Mouse (Mus musculus) cerebellum, adult 2 months (tissue): ENCODE results near the gene Plpp3. TPM values are rescaled to one million over a fixed set of nuclear protein-coding genes. Genes with fewer than 3 reads are reported as not detected.

ENCODE experiments used
- DNase-seq, 2 experiments: peaks; one replicate each; pipeline ENCODE4 v3.0.0; 2021
- H3K27ac ChIP-seq: fragments of 200-500 bp; 2 replicates; pipeline ENCODE4 v1.5.1; 2012; ENCODE audit warnings: low read length, control low read depth, inconsistent platforms; ENCODE audit not compliant: insufficient read depth
- H3K27me3 ChIP-seq: fragments of 200-500 bp; 2 replicates; pipeline ENCODE4 v1.6.1; 2012; ENCODE audit warnings: inconsistent platforms, mild to moderate bottlenecking, low read length, moderate library complexity; ENCODE audit not compliant: control insufficient read depth, insufficient read depth
- H3K4me1 ChIP-seq: fragments of 200-500 bp; 2 replicates; pipeline ENCODE4 v1.6.1; 2011; ENCODE audit warnings: low read length; ENCODE audit not compliant: control insufficient read depth, insufficient read depth
- H3K4me3 ChIP-seq: fragments of 200-500 bp; replicated peaks from 2 replicates; pipeline ENCODE3; 2011; ENCODE audit warnings: mild to moderate bottlenecking, low read depth, low read length, control low read depth; ENCODE audit not compliant: insufficient read depth
- CTCF ChIP-seq: fragments of 200-500 bp; IDR thresholded peaks from 2 replicates; pipeline ENCODE4 v1.5.1; 2011; ENCODE audit warnings: low read depth, mild to moderate bottlenecking, control low read depth, low read length, moderate library complexity, borderline replicate concordance; ENCODE audit not compliant: insufficient read depth
- POLR2A ChIP-seq: fragments of 200-500 bp; IDR thresholded peaks from 2 replicates; pipeline ENCODE4 v1.6.1; 2011; ENCODE audit warnings: low read length, control low read depth, borderline replicate concordance; ENCODE audit not compliant: insufficient read depth
- WGBS: fragments of 180-500 bp; shearing (Covaris S2); methylation state at CpG from one replicate; pipeline ENCODE4 v1.1.7; 2018; 5-methylcytosine and 5-hydroxymethylcytosine counted together
- polyA plus RNA-seq: library from polyadenylated mRNA; depleted of rRNA; stranded (reverse); fragments of >200 nt; gene quantifications from 2 replicates; pipeline ENCODE4 v1.2.3, GENCODE M21; 2012

The Plpp3 gene
- polyA plus RNA-seq, 1 experiment: 158 TPM

- Histone ChIP-seq H3K4me3 (no peak overlapping the region), H3K4me1 (peaks cover 4% of the 10 kb centered on the region), H3K27me3 (no peaks in the 10 kb centered on the region), H3K27ac (no peak overlapping the region)
- WGBS: 82% methylated on average over 12 of the region's 12 CpGs
- TF ChIP-seq CTCF: no peak
- TF ChIP-seq POLR2A: no peak
- DNase-seq: no peak
Observed at GRCm38 (mm10) chr4:105215726-105216410, 58.7 kb downstream of the Plpp3 start.

GRCm38 (mm10) chr4:105218202-105218601 is 61.1 kb downstream of the Plpp3 start:
- H3K27me3 ChIP-seq: no peaks in the 10 kb centered on the region
- H3K4me3 ChIP-seq: no peak overlapping the region
- TF ChIP-seq CTCF (no peak), POLR2A (no peak)
- 86% methylated on average over 10 of the region's 10 CpGs for WGBS
- peaks cover 4% of the 10 kb centered on the region for H3K4me1 ChIP-seq
- no peak for DNase-seq
- H3K27ac ChIP-seq: no peak overlapping the region

- 24% methylated on average over 13 of the region's 13 CpGs for WGBS
- TF ChIP-seq POLR2A: no peak
- no peak for TF ChIP-seq CTCF
- peak; percentile 12 to 36 for DNase-seq
- H3K27me3 ChIP-seq: no peaks in the 10 kb centered on the region
- H3K4me3 ChIP-seq: no peak overlapping the region
- no peak overlapping the region for H3K27ac ChIP-seq
- H3K4me1 ChIP-seq: peaks cover 4% of the 10 kb centered on the region
Observed at GRCm38 (mm10) chr4:105219316-105219715, 62.2 kb downstream of the Plpp3 start.

GRCm38 (mm10) chr4:105220849-105221248 is 63.7 kb downstream of the Plpp3 start:
- Histone ChIP-seq H3K4me1 (peaks cover 4% of the 10 kb centered on the region), H3K27me3 (no peaks in the 10 kb centered on the region), H3K4me3 (no peak overlapping the region), H3K27ac (no peak overlapping the region)
- TF ChIP-seq CTCF: no peak
- no peak for DNase-seq
- WGBS: 90% methylated on average over 3 of the region's 3 CpGs

- 64% methylated on average over 11 of the region's 11 CpGs for WGBS
- no peak overlapping the region for H3K4me3 ChIP-seq
- H3K27ac ChIP-seq: no peak overlapping the region
- DNase-seq: no peak
- H3K4me1 ChIP-seq: peaks cover 4% of the 10 kb centered on the region
- H3K27me3 ChIP-seq: no peaks in the 10 kb centered on the region; the same call in 1 of the 2 replicates
- TF ChIP-seq POLR2A: no peak
- TF ChIP-seq CTCF: no peak
Observed at GRCm38 (mm10) chr4:105221256-105221840, 64.2 kb downstream of the Plpp3 start.

GRCm38 (mm10) chr4:105223101-105223924 is 66.2 kb downstream of the Plpp3 start:
- WGBS: 76% methylated on average over 5 of the region's 5 CpGs
- no peaks in the 10 kb centered on the region; the same call in 1 of the 2 replicates for H3K27me3 ChIP-seq
- no peak overlapping the region for H3K27ac ChIP-seq
- no peak overlapping the region for H3K4me3 ChIP-seq
- TF ChIP-seq POLR2A (no peak), CTCF (no peak)
- no peak for DNase-seq
- peaks cover 4% of the 10 kb centered on the region for H3K4me1 ChIP-seq

- H3K27ac ChIP-seq: no peak overlapping the region
- peaks cover 4% of the 10 kb centered on the region for H3K4me1 ChIP-seq
- H3K27me3 ChIP-seq: no peaks in the 10 kb centered on the region; the same call in 1 of the 2 replicates
- no peak for DNase-seq
- 70% methylated on average over 4 of the region's 4 CpGs for WGBS
- H3K4me3 ChIP-seq: no peak overlapping the region
- TF ChIP-seq POLR2A (no peak), CTCF (no peak)
Observed at GRCm38 (mm10) chr4:105223925-105224300, 66.8 kb downstream of the Plpp3 start.
